Mouse (Mus musculus) gastrocnemius, adult 2 months (tissue): Measurements from ENCODE around the gene Grik2. TPM values are rescaled to one million over a fixed set of nuclear protein-coding genes. Genes with fewer than 3 reads are reported as not detected.
"Not testable (repeated sequence)": the region's sequence is repeated elsewhere in the genome, so short reads cannot be mapped to it uniquely, and the experiment has no call there.

Experiments used
- DNase-seq: peaks from one replicate; pipeline ENCODE4 v3.0.0; 2022
- H3K27ac ChIP-seq: fragments of 200-600 bp; 2 replicates; pipeline ENCODE4 v1.8.1; 2022; ENCODE audit warnings: mild to moderate bottlenecking
- H3K4me3 ChIP-seq: fragments of 200-600 bp; 2 replicates; pipeline ENCODE4 v1.8.1; 2022; ENCODE audit warnings: mild to moderate bottlenecking, moderate library complexity
- CTCF ChIP-seq: fragments of 200-600 bp; IDR thresholded peaks from 2 replicates; pipeline ENCODE4 v1.8.1; 2022; ENCODE audit warnings: antibody characterized with exemption, mild to moderate bottlenecking, moderate library complexity
- intact Hi-C: fragments of 180-260 bp; cut with DNase I; formaldehyde crosslinking; loops from one replicate; pipeline ENCODE4 v1.15.1; 2025
- total RNA-seq, 2 experiments: library from RNA; stranded (reverse); gene quantifications; 2 replicates each; pipeline ENCODE4 v1.2.3; 2021

Grik2 gene
- total RNA-seq, 2 experiments from 2014 or later = 0.41 TPM; not detected in 1

- no peak for TF ChIP-seq CTCF
- Histone ChIP-seq H3K4me3 (no peak overlapping the region), H3K27ac (no peak overlapping the region)
- no peak for DNase-seq
- intact Hi-C loops = no loop called here
Observed at GRCm38 (mm10) chr10:49432825-49433224, 355.7 kb downstream of the Grik2 start.

GRCm38 (mm10) chr10:49417206-49417605, 371.4 kb downstream of the Grik2 start:
- DNase-seq, H3K27ac ChIP-seq, H3K4me3 ChIP-seq, intact Hi-C loops: not testable (repeated sequence)

- Histone ChIP-seq H3K27ac (no peak overlapping the region), H3K4me3 (no peak overlapping the region)
- TF ChIP-seq CTCF = no peak
- no peak for DNase-seq
- intact Hi-C loops = no loop called here
Observed at GRCm38 (mm10) chr10:49382996-49383395, 405.6 kb downstream of the Grik2 start.

- intact Hi-C loops = no loop called here
- no peak for TF ChIP-seq CTCF
- Histone ChIP-seq H3K4me3 (no peak overlapping the region), H3K27ac (no peak overlapping the region)
- DNase-seq = no peak
Observed at GRCm38 (mm10) chr10:49381852-49382251, 406.7 kb downstream of the Grik2 start.

- Histone ChIP-seq H3K4me3 (no peak overlapping the region), H3K27ac (no peak overlapping the region)
- intact Hi-C loops = no loop called here
- no peak for DNase-seq
- no peak for TF ChIP-seq CTCF
Observed at GRCm38 (mm10) chr10:49368601-49369000, 420.0 kb downstream of the Grik2 start.

- Histone ChIP-seq H3K27ac (no peak overlapping the region), H3K4me3 (no peak overlapping the region)
- TF ChIP-seq CTCF = no peak
- intact Hi-C loops = no loop called here
- DNase-seq = no peak
Observed at GRCm38 (mm10) chr10:49365262-49365661, 423.3 kb downstream of the Grik2 start.

- DNase-seq = no peak
- no peak overlapping the region for H3K27ac ChIP-seq
- TF ChIP-seq CTCF = no peak
- no peak overlapping the region for H3K4me3 ChIP-seq
- intact Hi-C loops = no loop called here
Observed at GRCm38 (mm10) chr10:49322413-49322812, 466.2 kb downstream of the Grik2 start.

GRCm38 (mm10) chr10:49319880-49320279, 468.7 kb downstream of the Grik2 start:
- TF ChIP-seq CTCF = no peak
- Histone ChIP-seq H3K27ac (no peak overlapping the region), H3K4me3 (no peak overlapping the region)
- DNase-seq = no peak
- intact Hi-C loops = no loop called here

GRCm38 (mm10) chr10:49256247-49256939, 532.2 kb downstream of the Grik2 start:
- no peak for DNase-seq
- Histone ChIP-seq H3K4me3 (no peak overlapping the region), H3K27ac (no peak overlapping the region)
- intact Hi-C loops = no loop called here
- no peak for TF ChIP-seq CTCF

GRCm38 (mm10) chr10:49237356-49237755, 551.2 kb downstream of the Grik2 start:
- H3K4me3 ChIP-seq, DNase-seq, intact Hi-C loops, H3K27ac ChIP-seq: not testable (repeated sequence)

- H3K4me3 ChIP-seq, DNase-seq, intact Hi-C loops, H3K27ac ChIP-seq: not testable (repeated sequence)
Observed at GRCm38 (mm10) chr10:49236844-49237243, 551.7 kb downstream of the Grik2 start.

GRCm38 (mm10) chr10:49220096-49220495, 568.5 kb downstream of the Grik2 start:
- DNase-seq = no peak
- Histone ChIP-seq H3K4me3 (no peak overlapping the region), H3K27ac (no peak overlapping the region)
- TF ChIP-seq CTCF = no peak
- intact Hi-C loops = no loop called here

GRCm38 (mm10) chr10:49219631-49220030, 568.9 kb downstream of the Grik2 start:
- DNase-seq = no peak
- intact Hi-C loops = no loop called here
- Histone ChIP-seq H3K4me3 (no peak overlapping the region), H3K27ac (no peak overlapping the region)
- TF ChIP-seq CTCF = no peak

GRCm38 (mm10) chr10:49191773-49192371, 596.7 kb downstream of the Grik2 start:
- no peak for TF ChIP-seq CTCF
- intact Hi-C loops = no loop called here
- DNase-seq = no peak
- H3K27ac ChIP-seq = no peak overlapping the region
- H3K4me3 ChIP-seq = no peak overlapping the region
